Mouse (Mus musculus): ENCODE results near the gene Gpc5.

GRCm38 (mm10) chr14:115188256-115188655 lies 96.2 kb downstream of the Gpc5 start:
- TF ChIP-seq CTCF (IDR thresholded peaks at IDR 0.05; ENCODE audit: low read depth) (no peak), EP300 (optimal IDR thresholded peaks at IDR 0.05) (no peak)
